Comparison of ENCODE assay signal across 26 mouse cellular contexts in the genomic region with DNA sequence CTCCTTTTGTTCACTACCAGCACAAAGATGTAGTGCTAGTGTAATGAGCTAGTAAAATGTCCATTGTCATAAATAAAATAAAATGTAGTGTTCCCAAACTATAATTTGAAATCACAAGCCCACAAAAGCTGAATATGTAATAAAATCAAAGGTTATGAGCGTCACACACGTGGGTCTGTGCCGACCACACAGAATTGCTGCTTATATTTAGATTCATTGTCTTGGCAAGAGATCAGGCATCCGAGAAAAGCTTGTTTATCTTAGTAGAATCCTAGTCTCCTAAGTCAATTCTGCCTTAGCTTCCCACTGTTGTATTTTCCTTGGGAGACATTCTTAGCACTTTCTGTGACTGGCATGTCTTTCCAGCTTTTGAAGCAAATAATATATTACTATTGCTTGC.
A peak's percentile ranks its signal among the peaks of the same experiment; 100 is the strongest.
DNase-seq lines count a peak whose midpoint lies in the region; ATAC-seq and TF ChIP-seq lines count a peak whose summit lies in the region.
"Had no signal": no experiment of that assay in that cellular context is flagged by ENCODE, and none has a peak within 500 bp of the region (broad histone marks: within the 10 kb centered on the region; RNA-seq: fewer than 3 reads in every experiment).

No protein-coding gene starts in this region.

- 58% methylated on average over 4 of the region's 4 CpGs for WGBS in kidney, postnatal 0 days
- WGBS in kidney, adult 2 months: 62% methylated on average over 4 of the region's 4 CpGs
- WGBS in kidney, embryonic 16.5 days: 41% methylated on average over 4 of the region's 4 CpGs
- WGBS in lung, embryonic 16.5 days: 33% methylated on average over 4 of the region's 4 CpGs

- peak; percentile 76 for DNase-seq in kidney, postnatal 0 days (ENCODE audit: low spot score)
- no peak for DNase-seq in kidney, adult 2 months
- peak; percentile 4 to 9 for DNase-seq in kidney, postnatal 4 days
- DNase-seq in lung, adult 18-20 months: no peak
- DNase-seq: adrenal gland, postnatal 10 days; adrenal gland, postnatal 36 days; B cell, adult 2 months; cerebellum, adult 18-20 months; cerebellum, adult 9-10 months; cerebellum, postnatal 14 days; gastrocnemius, postnatal 25 days; heart, adult 18-20 months; heart, postnatal 10 days; heart, postnatal 36 days had no signal

- no peak overlapping the region for H3K4me2 ChIP-seq in kidney, postnatal 0 days (ENCODE audit: low read length)
- H3K4me2 ChIP-seq in kidney, embryonic 16.5 days (replicated peaks; ENCODE audit: low read depth, low read length): no peak overlapping the region
- H3K4me2 ChIP-seq in lung, embryonic 16.5 days (ENCODE audit: low read depth, low read length): no peak overlapping the region
- H3K4me2 ChIP-seq: forebrain, embryonic 13.5 days; heart, embryonic 12.5 days; heart, embryonic 15.5 days; hindbrain, embryonic 13.5 days had no signal

- no peak overlapping the region for H3K27ac ChIP-seq in kidney, postnatal 0 days
- no peak overlapping the region for H3K27ac ChIP-seq in kidney, adult 2 months (ENCODE audit: insufficient read depth, low read depth, low read length)
- no peak overlapping the region for H3K27ac ChIP-seq in kidney, embryonic 16.5 days (ENCODE audit: low read length)
- H3K27ac ChIP-seq in lung, embryonic 16.5 days (ENCODE audit: low read length): no peak overlapping the region; the same call in 1 of the 2 replicates
- H3K27ac ChIP-seq: forebrain, embryonic 10.5 days; forebrain, embryonic 13.5 days; heart, embryonic 15.5 days; hindbrain, embryonic 10.5 days; hindbrain, embryonic 13.5 days had no signal

- no peaks in the 10 kb centered on the region for H3K36me3 ChIP-seq in kidney, postnatal 0 days (ENCODE audit: insufficient read depth, low read length)
- no peaks in the 10 kb centered on the region for H3K36me3 ChIP-seq in kidney, adult 2 months (ENCODE audit: control insufficient read depth, insufficient read depth, low read length)
- H3K36me3 ChIP-seq in kidney, embryonic 16.5 days (ENCODE audit: insufficient read depth, low read length): no peaks in the 10 kb centered on the region
- no peaks in the 10 kb centered on the region for H3K36me3 ChIP-seq in lung, embryonic 16.5 days (ENCODE audit: control insufficient read depth, insufficient read depth, low read length)
- H3K36me3 ChIP-seq: G1E; heart, embryonic 12.5 days; heart, embryonic 15.5 days; hindbrain, embryonic 10.5 days; hindbrain, embryonic 13.5 days had no signal

- H3K9ac ChIP-seq in kidney, postnatal 0 days (ENCODE audit: low read depth, low read length): no peak overlapping the region
- no peak overlapping the region for H3K9ac ChIP-seq in kidney, embryonic 16.5 days (replicated peaks; ENCODE audit: low read length)
- no peak overlapping the region for H3K9ac ChIP-seq in lung, embryonic 16.5 days (ENCODE audit: low read length)
- H3K9ac ChIP-seq: forebrain, embryonic 13.5 days; heart, embryonic 12.5 days; heart, embryonic 15.5 days; hindbrain, embryonic 13.5 days had no signal

- TF ChIP-seq CTCF in kidney, postnatal 0 days (IDR thresholded peaks at IDR 0.05; ENCODE audit: low read depth): no peak
- no peak for TF ChIP-seq CTCF in kidney, adult 2 months (conservative IDR thresholded peaks at IDR 0.05; ENCODE audit: insufficient read depth, insufficient read length, low read depth, low read length)

- H3K4me1 ChIP-seq in kidney, postnatal 0 days (replicated peaks; ENCODE audit: insufficient read depth, low read length): no peaks in the 10 kb centered on the region
- no peaks in the 10 kb centered on the region for H3K4me1 ChIP-seq in kidney, adult 2 months (ENCODE audit: control insufficient read depth, insufficient read depth, low read length)
- H3K4me1 ChIP-seq in kidney, embryonic 16.5 days (ENCODE audit: insufficient read depth, low read length): 0 out of 2 replicates have a peak, but pooled peaks cover 2% of the 10 kb centered on the region
- no peaks in the 10 kb centered on the region; the same call in 1 of the 2 replicates for H3K4me1 ChIP-seq in lung, embryonic 16.5 days (replicated peaks; ENCODE audit: control insufficient read depth, insufficient read depth, low read length)
- H3K4me1 ChIP-seq: forebrain, embryonic 10.5 days; forebrain, embryonic 13.5 days; heart, embryonic 12.5 days; heart, embryonic 15.5 days; hindbrain, embryonic 10.5 days; hindbrain, embryonic 13.5 days had no signal

- no peak for TF ChIP-seq POLR2A in kidney, adult 2 months (IDR thresholded peaks at IDR 0.05; ENCODE audit: low read depth, low read length)

- no peaks in the 10 kb centered on the region for H3K9me3 ChIP-seq in kidney, postnatal 0 days (replicated peaks; ENCODE audit: low read length)
- H3K9me3 ChIP-seq in kidney, embryonic 16.5 days (ENCODE audit: low read length): no peaks in the 10 kb centered on the region
- H3K9me3 ChIP-seq in lung, embryonic 16.5 days (ENCODE audit: control insufficient read depth, low read length): no peaks in the 10 kb centered on the region
- H3K9me3 ChIP-seq: forebrain, embryonic 10.5 days; forebrain, embryonic 13.5 days; heart, embryonic 12.5 days; heart, embryonic 15.5 days; hindbrain, embryonic 10.5 days; hindbrain, embryonic 13.5 days had no signal

- H3K27me3 ChIP-seq in kidney, postnatal 0 days (ENCODE audit: insufficient read depth, low read length): no peaks in the 10 kb centered on the region
- no peaks in the 10 kb centered on the region for H3K27me3 ChIP-seq in kidney, adult 2 months (replicated peaks; ENCODE audit: control insufficient read depth, insufficient read depth, low read length)
- H3K27me3 ChIP-seq in kidney, embryonic 16.5 days (ENCODE audit: insufficient read depth, low read length): no peaks in the 10 kb centered on the region
- H3K27me3 ChIP-seq in lung, embryonic 16.5 days (ENCODE audit: control insufficient read depth, insufficient read depth, low read depth, low read length): no peaks in the 10 kb centered on the region
- H3K27me3 ChIP-seq: CH12.LX; forebrain, embryonic 13.5 days; heart, embryonic 12.5 days; heart, embryonic 15.5 days; hindbrain, embryonic 13.5 days; Patski had no signal

- no peak overlapping the region for H3K4me3 ChIP-seq in kidney, postnatal 0 days (replicated peaks; ENCODE audit: low read depth, low read length)
- H3K4me3 ChIP-seq in kidney, adult 2 months (ENCODE audit: insufficient read depth, low read depth, low read length): no peak overlapping the region
- no peak overlapping the region for H3K4me3 ChIP-seq in kidney, embryonic 16.5 days (ENCODE audit: low read length)
- no peak overlapping the region for H3K4me3 ChIP-seq in lung, embryonic 16.5 days (ENCODE audit: low read length)
- H3K4me3 ChIP-seq: forebrain, embryonic 10.5 days; forebrain, embryonic 13.5 days; heart, embryonic 12.5 days; heart, embryonic 15.5 days; hindbrain, embryonic 10.5 days; hindbrain, embryonic 13.5 days had no signal

- no peak for ATAC-seq in kidney, postnatal 0 days (replicated peaks; ENCODE audit: low FRiP score, low read depth)
- ATAC-seq in kidney, embryonic 16.5 days (ENCODE audit: low FRiP score, low TSS enrichment): no peak
- ATAC-seq in lung, embryonic 16.5 days (ENCODE audit: low read depth): peak; percentile 65
- ATAC-seq: forebrain, embryonic 13.5 days; forebrain, embryonic 16.5 days; Patski had no signal

Comparison
In these comparisons a context has a peak if more than half of its experiments do, and no peak if none do; other contexts are left out.
1. DNase-seq: peak in kidney, postnatal 0 days (single experiment) and kidney, postnatal 4 days (2 of 2); none in kidney, adult 2 months (single experiment) and lung, adult 18-20 months (0 of 2).